Mouse (Mus musculus): Measurements from ENCODE around the gene Klhl5. TPM values are rescaled to one million over a fixed set of nuclear protein-coding genes. Genes with fewer than 3 reads are reported as not detected.

Gene Klhl5
- total RNA-seq, 4 experiments from 2014 or later, result 50.1 to 53.7 (median 52.7) TPM

DNA sequence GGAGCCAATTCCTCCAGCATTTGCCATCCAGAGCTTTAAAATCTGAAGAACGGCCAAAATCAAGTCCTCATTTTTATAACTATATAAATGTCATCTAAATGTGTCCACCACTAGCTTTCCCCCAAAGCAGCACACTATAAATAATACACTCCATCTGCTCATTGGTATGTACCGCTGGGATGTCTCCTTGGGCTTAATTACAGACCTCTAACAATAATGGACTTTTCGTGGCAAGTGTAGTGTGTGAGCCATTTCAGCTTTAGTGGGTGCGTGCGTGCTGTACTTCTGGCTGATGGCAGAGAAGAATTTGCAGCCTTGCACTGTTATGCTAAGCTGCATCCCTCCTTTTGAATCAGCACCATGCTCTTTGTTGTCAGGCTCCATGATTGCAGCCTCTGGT, 84.3 kb downstream of the Klhl5 start:
- DNase-seq (ENCODE audit: low spot score in 2 of 2), result peak in 1 of 2 experiments; percentile 16

GRCm38 (mm10) chr5:65194441-65194840, 87.1 kb downstream of the Klhl5 start:
- no peak for DNase-seq (ENCODE audit: low spot score in 2 of 2)

DNA sequence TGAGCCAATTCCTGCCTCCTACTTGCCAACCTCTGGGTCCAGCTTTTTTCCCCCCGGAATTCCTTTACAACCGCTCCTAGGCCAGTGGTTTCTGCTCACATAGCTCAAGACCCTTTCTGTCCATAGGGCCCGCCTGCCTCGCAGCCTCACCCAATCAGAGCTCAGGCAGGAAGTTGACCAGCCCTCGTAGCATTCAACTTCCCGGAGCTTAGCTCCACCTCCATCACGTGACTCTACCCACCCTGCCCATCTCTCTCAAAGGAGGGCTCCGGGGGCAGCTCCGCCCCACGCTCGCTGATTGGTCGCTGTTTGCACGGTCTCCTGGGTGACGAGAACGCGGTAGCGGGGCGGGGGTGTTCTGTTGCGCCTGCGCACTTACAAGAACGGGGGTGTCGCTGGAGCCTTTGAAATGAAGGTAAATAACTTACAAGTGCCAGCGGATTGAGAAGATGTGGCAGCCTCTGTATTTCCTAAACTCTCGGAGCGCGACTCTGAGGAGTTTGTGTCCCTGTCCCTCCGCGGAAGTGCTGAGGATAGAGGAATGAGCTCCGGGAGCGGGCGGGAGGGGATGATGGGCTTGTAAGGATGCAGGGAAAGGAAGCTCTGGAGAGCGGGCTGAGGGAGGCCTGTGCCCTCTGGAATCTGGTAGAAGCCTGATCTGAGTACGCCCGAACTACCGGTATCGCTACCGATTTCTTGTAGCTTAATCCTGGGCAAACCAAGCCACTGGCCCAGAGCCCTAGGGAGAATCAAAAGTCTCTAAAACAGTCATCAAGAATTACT, 92.2 kb downstream of the Klhl5 start, which contains the start of gene Wdr19:
TSS of gene Wdr19 (plus strand) at position 351 of the 783 bp plus-strand sequence.
- DNase-seq (ENCODE audit: low spot score in 2 of 2), result peak; percentile 99 to 100

- no peak for DNase-seq (ENCODE audit: low spot score in 2 of 2)
Observed at GRCm38 (mm10) chr5:65204726-65205125, 97.4 kb downstream of the Klhl5 start.

- DNase-seq (ENCODE audit: low spot score in 2 of 2), result no peak
Observed at GRCm38 (mm10) chr5:65213321-65213720, 106.0 kb downstream of the Klhl5 start.

Other genes starting within 250 kb of the Klhl5 start
- gene Tlr1, start 174.0 kb upstream of the Klhl5 start, total RNA-seq (2022), result 1 to 10 TPM in 2 of 4 experiments, under 1 TPM in 1, not detected in 1; 0.12 to 2.0 (median 1.8) TPM
- gene Tlr6, start 147.4 kb upstream of the Klhl5 start, total RNA-seq (2022), result 1 to 10 TPM; 1.4 to 2.8 (median 2.1) TPM
- gene Fam114a1, start 137.5 kb upstream of the Klhl5 start, total RNA-seq (2022), result 10 to 100 TPM in 1 of 4 experiments, 1 to 10 TPM in 3; 4.5 to 10.9 (median 6.7) TPM
- gene Tmem156, start 15.4 kb upstream of the Klhl5 start, total RNA-seq (2022), result 1 to 10 TPM in 1 of 4 experiments, under 1 TPM in 3; 0.62 to 1.5 (median 0.85) TPM
- 10 to 100 TPM; 23.2 to 25.4 (median 24.1) TPM for gene Wdr19, start 92.2 kb downstream of the Klhl5 start, total RNA-seq (2022)
- gene Rfc1, start 228.1 kb downstream of the Klhl5 start, total RNA-seq (2022), result 10 to 100 TPM; 24.6 to 36.2 (median 29.8) TPM
- gene Klb, start 240.8 kb downstream of the Klhl5 start, total RNA-seq (2022), result under 1 TPM; 0.43 to 0.76 (median 0.59) TPM